Mouse (Mus musculus) bone marrow, adult 2 months (tissue): ENCODE measurements around the gene Hoxa13.

ENCODE experiments used
- CTCF ChIP-seq: fragments of 200-500 bp; IDR thresholded peaks from 2 replicates; pipeline ENCODE4 v1.5.1; 2011; ENCODE audit warnings: low read length, control low read depth; ENCODE audit not compliant: control insufficient read depth, insufficient read depth
- POLR2A ChIP-seq: fragments of 200-500 bp; IDR thresholded peaks from 2 replicates; pipeline ENCODE4 v1.6.1; 2011; ENCODE audit warnings: low read depth, mild to moderate bottlenecking, control low read depth, low read length, borderline replicate concordance; ENCODE audit not compliant: control insufficient read depth

DNA sequence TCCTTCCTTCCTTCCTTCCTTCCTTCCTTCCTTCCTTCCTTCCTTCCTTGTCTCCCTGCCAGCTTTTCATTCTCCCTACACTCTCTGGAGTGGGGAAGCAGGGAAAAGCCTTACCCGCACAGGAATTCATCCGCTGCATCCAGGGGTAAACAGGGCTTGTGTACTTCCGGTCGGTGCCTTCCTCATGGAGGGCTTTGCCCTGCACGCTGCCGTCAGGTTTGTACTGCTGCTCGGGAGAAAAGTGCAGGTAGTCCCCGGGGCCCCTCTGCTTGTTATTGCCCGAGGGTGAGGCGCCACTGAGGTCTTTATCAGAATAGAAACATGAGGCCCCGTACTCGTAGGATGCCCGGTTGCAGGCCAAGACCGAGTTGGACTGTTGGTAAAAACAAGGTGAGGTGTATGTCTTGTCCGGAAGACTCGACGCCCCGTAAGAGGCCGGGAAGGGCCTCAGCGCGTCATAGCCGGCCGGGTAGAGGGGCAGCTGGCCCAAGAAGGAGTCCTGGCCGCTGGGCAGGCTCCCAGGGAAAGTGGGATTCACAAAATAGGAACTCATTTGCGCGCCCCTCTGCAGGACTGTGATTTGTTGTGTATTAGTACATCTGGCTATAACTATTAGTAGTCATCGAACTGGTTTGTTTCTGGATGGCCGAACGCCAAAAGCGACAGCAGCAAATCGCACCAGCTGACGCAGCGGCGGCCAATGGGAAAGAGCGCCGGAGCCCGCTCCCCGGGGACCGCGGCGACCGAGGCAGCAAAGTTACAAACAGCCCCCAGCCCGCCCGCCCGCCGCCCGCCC lies 52.4 kb downstream of the Hoxa13 start, which contains the start of gene Hoxa6:
- TF ChIP-seq CTCF (no peak), POLR2A (no peak)
